Mouse (Mus musculus) CH12.LX (cell line): ENCODE measurements around the gene Brd2. TPM values are rescaled to one million over a fixed set of nuclear protein-coding genes. Genes with fewer than 3 reads are reported as not detected.

Source experiments
- DNase-seq: peaks from one replicate; pipeline ENCODE4 v3.0.0-alpha.2; 2013; ENCODE audit errors: extremely low read depth
- H3K27ac ChIP-seq: 2 replicates; pipeline ENCODE4 v1.5.1; 2012; ENCODE audit warnings: low read depth, mild to moderate bottlenecking, control low read depth, moderate library complexity; ENCODE audit not compliant: insufficient read depth
- H3K27me3 ChIP-seq: replicated peaks from 2 replicates; pipeline ENCODE3; 2012; ENCODE audit warnings: inconsistent platforms
- H3K36me3 ChIP-seq, 2 experiments: replicated peaks in 1 of 2; 2 replicates each; pipeline versions ENCODE3 to v1.6.1; 2012; ENCODE audit warnings: inconsistent platforms in 1 of 2, low read length in 1 of 2, mild to moderate bottlenecking in 1 of 2, mixed read lengths in 1 of 2, moderate library complexity in 1 of 2; ENCODE audit not compliant: control insufficient read depth in 1 of 2, insufficient read depth in 1 of 2
- H3K4me1 ChIP-seq, 2 experiments: 2 replicates each; pipeline ENCODE4 v1.6.1; 2012; ENCODE audit warnings: inconsistent platforms in 1 of 2, moderate library complexity in 1 of 2; ENCODE audit not compliant: insufficient read depth in 2 of 2, control insufficient read depth in 1 of 2
- H3K4me2 ChIP-seq: 2 replicates; pipeline ENCODE4 v1.6.1; 2012; ENCODE audit warnings: low read depth, mild to moderate bottlenecking, control low read depth; ENCODE audit not compliant: poor library complexity, insufficient read depth, severe bottlenecking
- H3K4me3 ChIP-seq, 3 experiments: fragments of 150-350 bp in 1 of 3; sonication (generic) in 1 of 3; replicated peaks in 1 of 3; 2 replicates each; pipeline versions ENCODE3 to v1.5.1; 2011 to 2012; ENCODE audit warnings: low read depth in 2 of 3, low read length in 2 of 3, mild to moderate bottlenecking in 2 of 3, moderate library complexity in 2 of 3, control low read depth in 1 of 3, improper control_type of control experiment in 1 of 3, inconsistent platforms in 1 of 3, mixed read lengths in 1 of 3; ENCODE audit not compliant: poor library complexity in 1 of 3
- H3K79me2 ChIP-seq: replicated peaks from 2 replicates; pipeline ENCODE4 v1.6.1; 2012; ENCODE audit warnings: mild to moderate bottlenecking, moderate library complexity; ENCODE audit not compliant: control insufficient read depth, poor library complexity, insufficient read depth, severe bottlenecking; ENCODE audit errors: extremely low read depth
- H3K9ac ChIP-seq: 2 replicates; pipeline ENCODE4 v1.6.1; 2012; ENCODE audit warnings: low read depth, mild to moderate bottlenecking, control low read depth, moderate library complexity; ENCODE audit not compliant: insufficient read depth
- H3K9me3 ChIP-seq: replicated peaks from 2 replicates; pipeline ENCODE3; 2012; ENCODE audit warnings: low read length, inconsistent platforms, mixed read lengths
- BHLHE40 ChIP-seq: IDR thresholded peaks from 2 replicates; pipeline ENCODE4 v1.6.1; 2011; ENCODE audit warnings: mild to moderate bottlenecking, low read depth, low read length, improper control_type of control experiment
- CHD1 ChIP-seq: IDR thresholded peaks from 2 replicates; pipeline ENCODE4 v1.6.1; 2012; ENCODE audit warnings: low read depth, low read length, improper control_type of control experiment, inconsistent platforms
- ELF1 ChIP-seq: IDR thresholded peaks from 2 replicates; pipeline ENCODE4 v1.6.1; 2014; ENCODE audit warnings: low read depth, mild to moderate bottlenecking, inconsistent platforms, low read length, improper control_type of control experiment
- EP300 ChIP-seq: IDR thresholded peaks from 2 replicates; pipeline ENCODE4 v1.6.1; 2011; ENCODE audit warnings: low read length, improper control_type of control experiment
- ETS1 ChIP-seq: conservative IDR thresholded peaks from 2 replicates; pipeline ENCODE4 v1.6.1; 2012; ENCODE audit warnings: low read depth, mild to moderate bottlenecking, inconsistent platforms, low read length, improper control_type of control experiment, moderate library complexity
- GABPA ChIP-seq: IDR thresholded peaks from 2 replicates; pipeline ENCODE4 v1.6.1; 2012; ENCODE audit warnings: low read depth, low read length, improper control_type of control experiment, inconsistent platforms; ENCODE audit not compliant: insufficient replicate concordance
- MAFK ChIP-seq: IDR thresholded peaks from 2 replicates; pipeline ENCODE4 v1.6.1; 2011; ENCODE audit warnings: low read length, improper control_type of control experiment; ENCODE audit not compliant: insufficient replicate concordance
- MAX ChIP-seq: IDR thresholded peaks from 2 replicates; pipeline ENCODE4 v1.6.1; 2011; ENCODE audit warnings: low read length, improper control_type of control experiment
- MAZ ChIP-seq: IDR thresholded peaks from 2 replicates; pipeline ENCODE4 v1.6.1; 2012; ENCODE audit warnings: low read depth, mild to moderate bottlenecking, inconsistent platforms, low read length, improper control_type of control experiment, moderate library complexity
- MEF2A ChIP-seq: IDR thresholded peaks from 2 replicates; pipeline ENCODE4 v1.6.1; 2014; ENCODE audit warnings: low read depth, mild to moderate bottlenecking, inconsistent platforms, low read length, improper control_type of control experiment, borderline replicate concordance
- MXI1 ChIP-seq: IDR thresholded peaks from 2 replicates; pipeline ENCODE4 v1.6.1; 2011; ENCODE audit warnings: mild to moderate bottlenecking, low read depth, low read length, improper control_type of control experiment
- MYC ChIP-seq: IDR thresholded peaks from 2 replicates; pipeline ENCODE4 v1.6.1; 2011; ENCODE audit warnings: low read depth, mild to moderate bottlenecking, improper control_type of control experiment, low read length
- NELFE ChIP-seq: IDR thresholded peaks from 2 replicates; pipeline ENCODE4 v1.6.1; 2011; ENCODE audit warnings: low read depth, low read length, improper control_type of control experiment
- PAX5 ChIP-seq: IDR thresholded peaks from 2 replicates; pipeline ENCODE4 v1.6.1; 2012; ENCODE audit warnings: low read length, inconsistent platforms, mixed read lengths
- POLR2A ChIP-seq: IDR thresholded peaks from 2 replicates; pipeline ENCODE4 v1.6.1; 2011; ENCODE audit warnings: low read depth, mild to moderate bottlenecking, improper control_type of control experiment, low read length
- RCOR1 ChIP-seq: conservative IDR thresholded peaks from 2 replicates; pipeline ENCODE4 v1.6.1; 2012; ENCODE audit warnings: low read depth, mild to moderate bottlenecking, inconsistent platforms, low read length, improper control_type of control experiment
- SIN3A ChIP-seq: IDR thresholded peaks from 2 replicates; pipeline ENCODE4 v1.6.1; 2012; ENCODE audit warnings: low read length, improper control_type of control experiment, inconsistent platforms
- TBP ChIP-seq: conservative IDR thresholded peaks from 2 replicates; pipeline ENCODE4 v1.6.1; 2011; ENCODE audit warnings: low read depth, low read length, improper control_type of control experiment
- UBTF ChIP-seq: IDR thresholded peaks from 2 replicates; pipeline ENCODE4 v1.6.1; 2012; ENCODE audit warnings: low read depth, mild to moderate bottlenecking, inconsistent platforms, low read length, improper control_type of control experiment, moderate library complexity
- USF1 ChIP-seq: IDR thresholded peaks from 2 replicates; pipeline ENCODE4 v1.6.1; 2014; ENCODE audit warnings: low read depth, mild to moderate bottlenecking, inconsistent platforms, low read length, improper control_type of control experiment
- USF2 ChIP-seq: conservative IDR thresholded peaks from 2 replicates; pipeline ENCODE4 v1.6.1; 2011; ENCODE audit warnings: low read depth, low read length, improper control_type of control experiment
- ZC3H11A ChIP-seq: IDR thresholded peaks from 2 replicates; pipeline ENCODE4 v1.6.1; 2012; ENCODE audit warnings: low read depth, mild to moderate bottlenecking, inconsistent platforms, low read length, improper control_type of control experiment
- ZKSCAN1 ChIP-seq: IDR thresholded peaks from 2 replicates; pipeline ENCODE4 v1.6.1; 2012; ENCODE audit warnings: low read depth, inconsistent platforms, low read length, improper control_type of control experiment, borderline replicate concordance
- dilution Hi-C: fragments of 300-500 bp; cut with MboI; formaldehyde crosslinking; loops from 2 replicates; pipeline ENCODE4 v1.14.3; 2020; ENCODE audit warnings: low sequenced_read_pairs; ENCODE audit not compliant: extremely low pct_unique_long_range_greater_than_20kb, extremely low pct_ligation_motif_present
- in situ Hi-C: fragments of 300-500 bp; cut with MboI; formaldehyde crosslinking; loops from 3 replicates; pipeline ENCODE4 v1.14.3; 2019; ENCODE audit warnings: low sequenced_read_pairs, low pct_ligation_motif_present, low pct_unique_long_range_greater_than_20kb, mixed read lengths
- polyA plus RNA-seq: library from polyadenylated mRNA; unstranded; fragments of >175 nt; gene quantifications from 2 replicates; pipeline ENCODE4 v1.2.1, GENCODE M21; 2012; ENCODE audit warnings: low read depth; ENCODE audit not compliant: insufficient read length
- total RNA-seq, 2 experiments: library from RNA; depleted of rRNA; stranded (reverse); fragments of 300-350 nt in 1 of 2; fragments of >200 nt in 1 of 2; gene quantifications; 2 replicates each; pipeline ENCODE4 v1.2.3; 2012 to 2014

Brd2 gene
- total and polyA plus RNA-seq, 3 experiments = 101 to 247 (median 141) TPM

DNA sequence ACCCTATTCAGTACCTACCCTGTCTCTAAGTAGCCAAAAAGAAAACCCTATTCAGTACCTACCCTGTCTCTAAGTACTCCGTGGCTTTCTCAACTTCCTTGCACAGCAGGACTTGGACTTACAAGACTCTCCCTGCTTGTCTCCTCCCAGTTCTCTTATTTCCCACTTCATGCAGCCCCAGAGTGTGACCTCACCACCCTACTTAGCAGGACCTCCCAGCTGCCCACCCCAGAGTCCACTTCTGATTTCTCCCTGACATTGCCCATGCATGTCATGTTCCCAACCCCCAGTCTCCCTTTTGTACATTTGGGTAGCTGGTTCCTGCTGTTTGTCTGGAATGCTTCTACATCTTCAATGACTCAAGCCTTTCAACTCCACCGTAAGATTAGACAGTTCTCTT is 1.1 kb upstream of the Brd2 start:
- H3K4me3 ChIP-seq = peak overlapping the region; percentile 87 to 100 (median 88)
- H3K79me2 ChIP-seq = peaks cover 17% of the 10 kb centered on the region
- dilution Hi-C loops (no loop called here), in situ Hi-C loops (no loop called here)
- peak overlapping the region; percentile 64 for H3K4me2 ChIP-seq
- H3K27me3 ChIP-seq = no peaks in the 10 kb centered on the region
- peaks cover 11 to 40% of the 10 kb centered on the region in 2 experiments for H3K4me1 ChIP-seq
- H3K27ac ChIP-seq = no peak overlapping the region
- peak overlapping the region; percentile 89 for H3K9ac ChIP-seq
- TF ChIP-seq MAZ (no peak), ELF1 (0 out of 2 replicates have a peak, but pooled peaks have one; percentile 7), POLR2A (no peak), USF2 (no peak), TBP (no peak)
- DNase-seq = no peak
- no peaks in the 10 kb centered on the region for H3K9me3 ChIP-seq
- peaks cover 5 to 19% of the 10 kb centered on the region in 2 experiments for H3K36me3 ChIP-seq

DNA sequence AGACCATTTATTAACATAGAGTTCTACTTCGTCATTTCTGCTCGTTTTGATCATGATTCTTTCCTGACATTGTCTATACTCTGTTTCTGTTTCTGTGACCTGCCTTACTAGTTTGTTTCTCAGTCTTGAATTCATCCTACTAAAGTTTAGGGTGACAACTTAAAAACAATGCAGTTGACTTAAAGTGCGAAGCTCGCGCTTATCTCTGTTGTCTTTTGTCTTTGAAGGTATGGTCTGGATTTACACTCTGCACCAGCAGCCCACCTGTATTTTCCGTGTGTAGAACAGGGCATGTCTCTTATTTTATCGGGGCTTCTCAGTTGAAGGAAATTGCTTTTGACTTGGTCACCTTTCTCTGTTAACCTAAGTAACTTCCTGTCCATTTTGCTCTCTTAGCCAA is 677 bp upstream of the Brd2 start:
- H3K27me3 ChIP-seq = no peaks in the 10 kb centered on the region
- peaks cover 11 to 38% of the 10 kb centered on the region in 2 experiments for H3K4me1 ChIP-seq
- H3K4me2 ChIP-seq = peak overlapping the region; percentile 64
- peaks cover 21% of the 10 kb centered on the region for H3K79me2 ChIP-seq
- H3K36me3 ChIP-seq = peaks cover 10 to 23% of the 10 kb centered on the region in 2 experiments
- TF ChIP-seq BHLHE40 (no peak), MAZ (no peak), GABPA (no peak), EP300 (no peak), ETS1 (no peak), UBTF (no peak), PAX5 (no peak), CHD1 (no peak), ZC3H11A (no peak), USF1 (no peak)
- no peaks in the 10 kb centered on the region for H3K9me3 ChIP-seq
- in situ Hi-C loops (no loop called here), dilution Hi-C loops (no loop called here)
- peak overlapping the region; percentile 6; the same call in 1 of the 2 replicates for H3K27ac ChIP-seq
- peak overlapping the region; percentile 87 to 100 (median 88) for H3K4me3 ChIP-seq
- peak overlapping the region; percentile 89 for H3K9ac ChIP-seq
- DNase-seq = no peak

DNA sequence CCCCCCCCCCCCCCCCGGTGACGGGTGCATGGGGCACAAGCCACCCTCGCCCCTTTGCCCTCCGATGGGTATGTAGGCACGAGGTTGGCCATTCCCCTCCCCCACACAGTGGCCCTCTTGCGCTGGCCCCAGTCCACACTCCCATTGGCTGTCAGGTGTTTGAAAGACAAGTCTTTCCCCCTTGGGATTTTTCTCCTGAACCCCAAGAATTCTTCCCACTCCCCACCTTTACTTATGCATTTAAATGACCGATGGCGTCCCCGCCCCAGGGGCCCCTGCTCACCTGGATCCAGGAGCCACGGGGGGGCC is 601 bp downstream of the Brd2 start:
- peak overlapping the region; percentile 98 for H3K27ac ChIP-seq
- in situ Hi-C loops (no loop called here), dilution Hi-C loops (no loop called here)
- DNase-seq = peak; percentile 80
- no peaks in the 10 kb centered on the region for H3K9me3 ChIP-seq
- TF ChIP-seq POLR2A (no peak), MXI1 (0 out of 2 replicates have a peak, but pooled peaks have one; percentile 5), PAX5 (no peak), TBP (no peak), SIN3A (0 out of 2 replicates have a peak, but pooled peaks have one; percentile 42), RCOR1 (no peak; the same call in 1 of the 2 replicates), ZKSCAN1 (no peak), MAX (no peak), NELFE (peak; percentile 15; the same call in 1 of the 2 replicates), MAFK (peak; percentile 21; the same call in 1 of the 2 replicates), MYC (peak; percentile 6; the same call in 1 of the 2 replicates), MEF2A (0 out of 2 replicates have a peak, but pooled peaks have one; percentile 6), GABPA (no peak)
- H3K4me1 ChIP-seq = peaks cover 3 to 25% of the 10 kb centered on the region in 2 experiments
- H3K79me2 ChIP-seq = peaks cover 34% of the 10 kb centered on the region
- H3K4me3 ChIP-seq = peak overlapping the region; percentile 76 to 100 (median 88)
- peaks cover 20 to 33% of the 10 kb centered on the region in 2 experiments for H3K36me3 ChIP-seq
- H3K4me2 ChIP-seq = 0 out of 2 replicates have a peak overlapping the region, but pooled peaks have one; percentile 14
- H3K27me3 ChIP-seq = no peaks in the 10 kb centered on the region
- H3K9ac ChIP-seq = peak overlapping the region; percentile 99
